8 mouse cellular contexts compared by ENCODE assay signal in genomic region chr8:95825162-95825561, GRCm38 (mm10). TPM values are rescaled to one million over a fixed set of nuclear protein-coding genes. Genes with fewer than 3 reads are reported as not detected.
A peak's percentile ranks its signal among the peaks of the same experiment; 100 is the strongest.
DNase-seq lines count a peak whose midpoint lies in the region; ATAC-seq and TF ChIP-seq lines count a peak whose summit lies in the region.
"Not testable (repeated sequence)": the region's sequence is repeated elsewhere in the genome, so short reads cannot be mapped to it uniquely, and the experiment has no call there.

Sap18b (plus strand) TSS chr8:95825346.

- not testable (repeated sequence) for H3K9ac ChIP-seq in embryonic facial prominence, embryonic 13.5 days; kidney, embryonic 16.5 days (replicated peaks; ENCODE audit: low read length); limb, embryonic 12.5 days (replicated peaks)

- WGBS in embryonic facial prominence, embryonic 13.5 days, result 62% methylated on average over 25 of the region's 25 CpGs
- 59% methylated on average over 25 of the region's 25 CpGs for WGBS in kidney, embryonic 16.5 days
- WGBS in limb, embryonic 12.5 days, result 61% methylated on average over 25 of the region's 25 CpGs
- WGBS in spleen, adult 2 months, result 70% methylated on average over 25 of the region's 25 CpGs

- ATAC-seq in embryonic facial prominence, embryonic 13.5 days (ENCODE audit: insufficient number of reproducible peaks, insufficient read depth, low FRiP score, low TSS enrichment, low read depth); kidney, embryonic 16.5 days (ENCODE audit: low FRiP score, low TSS enrichment); limb, embryonic 12.5 days (ENCODE audit: insufficient number of reproducible peaks, insufficient read depth, low FRiP score, low TSS enrichment, low read depth): not testable (repeated sequence)
- peak; percentile 97 for ATAC-seq in megakaryocyte progenitor cell, adult 5-6 weeks (replicated peaks; ENCODE audit: poor library complexity)

- not testable (repeated sequence) for H3K36me3 ChIP-seq in embryonic facial prominence, embryonic 13.5 days; kidney, embryonic 16.5 days (ENCODE audit: insufficient read depth, low read length); limb, embryonic 12.5 days; spleen, adult 2 months (ENCODE audit: control insufficient read depth, insufficient read depth, low read length)

- not testable (repeated sequence) for TF ChIP-seq CTCF in spleen, adult 2 months (IDR thresholded peaks at IDR 0.05; ENCODE audit: extremely low read depth, insufficient read depth, insufficient read length, insufficient replicate concordance)

- H3K27me3 ChIP-seq in embryonic facial prominence, embryonic 13.5 days; kidney, embryonic 16.5 days (ENCODE audit: insufficient read depth, low read length); limb, embryonic 12.5 days; spleen, adult 2 months (ENCODE audit: control insufficient read depth, insufficient read depth, low read length): not testable (repeated sequence)

- DNase-seq in ZHBTc4 (ENCODE audit: low read depth, low spot score), result peak; percentile 63
- DNase-seq in gastrocnemius, postnatal 10 days; heart, postnatal 25 days (ENCODE audit: low spot score); spleen, adult 2 months (ENCODE audit: low read depth in 1 of 2, low spot score in 2 of 2): not testable (repeated sequence)

- not testable (repeated sequence) for H3K9me3 ChIP-seq in embryonic facial prominence, embryonic 13.5 days; kidney, embryonic 16.5 days (ENCODE audit: low read length); limb, embryonic 12.5 days

- TF ChIP-seq POLR2A in spleen, adult 2 months (IDR thresholded peaks at IDR 0.05; ENCODE audit: low read depth, low read length), result not testable (repeated sequence)

- H3K27ac ChIP-seq in embryonic facial prominence, embryonic 13.5 days; kidney, embryonic 16.5 days (ENCODE audit: low read length); limb, embryonic 12.5 days; spleen, adult 2 months (ENCODE audit: insufficient read depth, low read length): not testable (repeated sequence)

- not testable (repeated sequence) for H3K4me3 ChIP-seq in embryonic facial prominence, embryonic 13.5 days; kidney, embryonic 16.5 days (ENCODE audit: low read length); limb, embryonic 12.5 days (replicated peaks); spleen, adult 2 months (ENCODE audit: extremely low read depth, insufficient read depth, insufficient read length)

- not testable (repeated sequence) for H3K4me1 ChIP-seq in embryonic facial prominence, embryonic 13.5 days; kidney, embryonic 16.5 days (ENCODE audit: insufficient read depth, low read length); limb, embryonic 12.5 days (replicated peaks); spleen, adult 2 months (ENCODE audit: control insufficient read depth, insufficient read depth, insufficient read length)

- intact Hi-C loops in heart, postnatal 25 days (cut with DNase I), result not testable (repeated sequence)

- not testable (repeated sequence) for H3K4me2 ChIP-seq in embryonic facial prominence, embryonic 13.5 days; kidney, embryonic 16.5 days (replicated peaks; ENCODE audit: low read depth, low read length); limb, embryonic 12.5 days

RNA-seq across cellular contexts. Expression of gene Sap18b, which starts in this region (rescaled TPM):
- polyA plus RNA-seq in embryonic facial prominence, embryonic 13.5 days (2015; fragmentation: Nextera tagmentation; extraction: Ambion mirVana), result 351 and 378 TPM in 2 replicates
- total RNA-seq in gastrocnemius, postnatal 10 days (2021), result 10 to 100 TPM; 96.4 to 97.1 TPM
- 10 to 100 TPM; 84.4 to 96.1 TPM for total RNA-seq in heart, postnatal 25 days (2021)
- polyA plus RNA-seq in kidney, embryonic 16.5 days (2015; fragmentation: Nextera tagmentation; extraction: Ambion mirVana), result 303 and 308 TPM in 2 replicates
- polyA plus RNA-seq in limb, embryonic 12.5 days (2016; fragmentation: Nextera tagmentation; extraction: Ambion mirVana), result 404 and 454 TPM in 2 replicates
- 126 and 160 TPM in 2 replicates for total RNA-seq in megakaryocyte progenitor cell, adult 5-6 weeks (2015)
- 314 and 323 TPM in 2 replicates for total RNA-seq in megakaryocyte progenitor cell, adult 5-6 weeks (2017)
- polyA plus RNA-seq in spleen, adult 2 months (2012; rRNA removed), result 21.6 and 24.9 TPM in 2 replicates

Comparison
In these comparisons a context has a peak if more than half of its experiments do, and no peak if none do; other contexts are left out.
1. RNA of gene Sap18b (polyA plus RNA-seq): 404 to 454 TPM in limb, embryonic 12.5 days, 351 to 378 TPM in embryonic facial prominence, embryonic 13.5 days and 303 to 308 TPM in kidney, embryonic 16.5 days; 21.6 to 24.9 TPM in spleen, adult 2 months; every median in the first group is over 10 times any median in the second.